Mouse (Mus musculus) liver, embryonic 11.5 days (tissue): ENCODE data around the gene Gp9. TPM values are rescaled to one million over a fixed set of nuclear protein-coding genes. Genes with fewer than 3 reads are reported as not detected.

Experiments
- ATAC-seq: fragments of 200-750 bp; cut with Nextera tagmentation; replicated peaks from 2 replicates; pipeline ENCODE4 v1.8.0; 2017; ENCODE audit warnings: moderate number of reproducible peaks, mild to moderate bottlenecking, moderate TSS enrichment, moderate library complexity; ENCODE audit not compliant: low FRiP score
- DNase-seq: peaks from one replicate; pipeline ENCODE4 v3.0.0-alpha.2; 2017; ENCODE audit warnings: low spot score
- H3K27ac ChIP-seq: fragments of 300-500 bp; sonication (generic); 2 replicates; pipeline ENCODE4 v1.5.1; 2014; ENCODE audit warnings: mild to moderate bottlenecking, low read depth, low read length, control low read depth
- H3K27me3 ChIP-seq: fragments of 300-500 bp; sonication (generic); replicated peaks from 2 replicates; pipeline ENCODE4 v1.6.1; 2014; ENCODE audit warnings: low read length, mixed read lengths; ENCODE audit not compliant: control insufficient read depth, insufficient read depth
- H3K36me3 ChIP-seq: fragments of 300-500 bp; sonication (generic); 2 replicates; pipeline ENCODE4 v1.6.1; 2014; ENCODE audit warnings: mild to moderate bottlenecking, low read length, moderate library complexity, mixed read lengths; ENCODE audit not compliant: control insufficient read depth, insufficient read depth
- H3K4me1 ChIP-seq: fragments of 300-500 bp; sonication (generic); replicated peaks from 2 replicates; pipeline ENCODE4 v1.6.1; 2014; ENCODE audit warnings: low read length, mixed read lengths; ENCODE audit not compliant: control insufficient read depth, insufficient read depth
- H3K4me2 ChIP-seq: fragments of 300-500 bp; sonication (generic); 2 replicates; pipeline ENCODE4 v1.6.1; 2014; ENCODE audit warnings: mild to moderate bottlenecking, control low read depth, moderate library complexity
- H3K4me3 ChIP-seq: fragments of 300-500 bp; sonication (generic); 2 replicates; pipeline ENCODE4 v1.5.1; 2014; ENCODE audit warnings: low read depth, low read length, control low read depth
- H3K9ac ChIP-seq: fragments of 300-500 bp; sonication (generic); 2 replicates; pipeline ENCODE4 v1.6.1; 2014; ENCODE audit warnings: low read depth, low read length, control low read depth
- H3K9me3 ChIP-seq: fragments of 300-500 bp; sonication (generic); 2 replicates; pipeline ENCODE4 v1.6.1; 2016; ENCODE audit warnings: low read length, inconsistent platforms, mixed read lengths; ENCODE audit not compliant: control insufficient read depth
- WGBS: fragments of 180-500 bp; shearing (Covaris S2); extraction: QIAGEN DNeasy Blood & Tissue Kit; methylation state at CpG from one replicate; pipeline ENCODE4 v1.1.7; 2014; 5-methylcytosine and 5-hydroxymethylcytosine counted together
- polyA plus RNA-seq: library from polyadenylated mRNA; unstranded; fragments of >200 nt; fragmentation: Nextera tagmentation; extraction: Ambion mirVana; gene quantifications from 2 replicates; pipeline ENCODE4 v1.2.1, GENCODE M21; 2014

Gp9 gene
- 37.2 and 37.3 TPM in 2 replicates for polyA plus RNA-seq

- H3K4me1 ChIP-seq = peaks cover 25% of the 10 kb centered on the region
- peak within 1 kb of the TSS; percentile 94 for H3K27ac ChIP-seq
- no peaks in the 10 kb centered on the region for H3K36me3 ChIP-seq
- no peak for ATAC-seq
- H3K4me2 ChIP-seq = peak within 1 kb of the TSS; percentile 51
- H3K9ac ChIP-seq = peak within 1 kb of the TSS; percentile 46
- no peak for DNase-seq
- H3K27me3 ChIP-seq = no peaks in the 10 kb centered on the region
- no peaks in the 10 kb centered on the region for H3K9me3 ChIP-seq
- peak within 1 kb of the TSS; percentile 18 for H3K4me3 ChIP-seq
- WGBS = 46% methylated on average over 2 of the region's 2 CpGs
Measured at GRCm38 (mm10) chr6:87777842-87778241, at the start of gene Gp9. Gp9 (plus strand) TSS chr6:87778072.

GRCm38 (mm10) chr6:87728102-87728501, 49.8 kb upstream of the Gp9 start:
- no peaks in the 10 kb centered on the region for H3K9me3 ChIP-seq
- 27% methylated on average over 3 of the region's 3 CpGs for WGBS
- peaks cover 43% of the 10 kb centered on the region for H3K27me3 ChIP-seq
- peaks cover 9% of the 10 kb centered on the region for H3K4me1 ChIP-seq
- H3K4me3 ChIP-seq = no peak overlapping the region
- ATAC-seq (0 out of 2 replicates have a peak, but pooled peaks have one; percentile 24), DNase-seq (no peak)
- no peak overlapping the region for H3K4me2 ChIP-seq
- H3K27ac ChIP-seq = no peak overlapping the region
- no peak overlapping the region for H3K9ac ChIP-seq
- H3K36me3 ChIP-seq = no peaks in the 10 kb centered on the region

- Histone ChIP-seq H3K36me3 (no peaks in the 10 kb centered on the region), H3K4me1 (peaks cover 12% of the 10 kb centered on the region), H3K4me3 (peak overlapping the region; percentile 57), H3K4me2 (peak overlapping the region; percentile 88), H3K9ac (no peak overlapping the region), H3K27me3 (peaks cover 57% of the 10 kb centered on the region), H3K9me3 (no peaks in the 10 kb centered on the region), H3K27ac (no peak overlapping the region)
- ATAC-seq (no peak), DNase-seq (no peak)
- WGBS = 22% methylated on average over 13 of the region's 13 CpGs
Measured at GRCm38 (mm10) chr6:87730141-87730540, 47.7 kb upstream of the Gp9 start.

GRCm38 (mm10) chr6:87730591-87731462, 47.0 kb upstream of the Gp9 start, which contains the start of gene Efcc1:
Efcc1 (plus strand) TSS chr6:87730869.
- H3K9ac ChIP-seq = peak within 1 kb of the TSS; percentile 39; the same call in 1 of the 2 replicates
- H3K4me1 ChIP-seq = peaks cover 12% of the 10 kb centered on the region
- DNase-seq = peak; percentile 51
- H3K27ac ChIP-seq = no peak within 1 kb of the TSS
- H3K9me3 ChIP-seq = no peaks in the 10 kb centered on the region
- peak within 1 kb of the TSS; percentile 88 for H3K4me2 ChIP-seq
- H3K27me3 ChIP-seq = peaks cover 61% of the 10 kb centered on the region
- ATAC-seq = peak; percentile 20; the same call in 1 of the 2 replicates
- H3K36me3 ChIP-seq = no peaks in the 10 kb centered on the region
- H3K4me3 ChIP-seq = peak within 1 kb of the TSS; percentile 57
- WGBS = 1% methylated on average over 88 of the region's 90 CpGs

GRCm38 (mm10) chr6:87731463-87732095, 46.3 kb upstream of the Gp9 start:
- peak; percentile 37; the same call in 1 of the 2 replicates for ATAC-seq

GRCm38 (mm10) chr6:87732151-87733011, 45.5 kb upstream of the Gp9 start:
- no peaks in the 10 kb centered on the region for H3K36me3 ChIP-seq
- H3K27me3 ChIP-seq = peaks cover 62% of the 10 kb centered on the region
- peak overlapping the region; percentile 45 for H3K4me3 ChIP-seq
- H3K4me1 ChIP-seq = peaks cover 12% of the 10 kb centered on the region
- WGBS = 6% methylated on average over 52 of the region's 53 CpGs
- ATAC-seq (no peak), DNase-seq (no peak)
- H3K9ac ChIP-seq = no peak overlapping the region
- H3K9me3 ChIP-seq = no peaks in the 10 kb centered on the region
- H3K4me2 ChIP-seq = peak overlapping the region; percentile 88
- no peak overlapping the region for H3K27ac ChIP-seq

More at GRCm38 (mm10) chr6:87731463-87732095, 46.3 kb upstream of the Gp9 start:
- H3K27ac ChIP-seq = no peak overlapping the region
- H3K9ac ChIP-seq = peak overlapping the region; percentile 39; the same call in 1 of the 2 replicates
- DNase-seq = no peak
- peak overlapping the region; percentile 88 for H3K4me2 ChIP-seq
- H3K9me3 ChIP-seq = no peaks in the 10 kb centered on the region
- no peaks in the 10 kb centered on the region for H3K36me3 ChIP-seq
- 5% methylated on average over 19 of the region's 19 CpGs for WGBS
- H3K27me3 ChIP-seq = peaks cover 62% of the 10 kb centered on the region
- peaks cover 12% of the 10 kb centered on the region for H3K4me1 ChIP-seq
- H3K4me3 ChIP-seq = peak overlapping the region; percentile 57

- no peak overlapping the region for H3K27ac ChIP-seq
- H3K27me3 ChIP-seq = peaks cover 60% of the 10 kb centered on the region
- no peak for DNase-seq
- H3K36me3 ChIP-seq = no peaks in the 10 kb centered on the region
- peak overlapping the region; percentile 88 for H3K4me2 ChIP-seq
- 43% methylated on average over 14 of the region's 14 CpGs for WGBS
- H3K9ac ChIP-seq = no peak overlapping the region
- no peaks in the 10 kb centered on the region for H3K9me3 ChIP-seq
- no peak overlapping the region; the same call in 1 of the 2 replicates for H3K4me3 ChIP-seq
- ATAC-seq = no peak
- peaks cover 18% of the 10 kb centered on the region for H3K4me1 ChIP-seq
Measured at GRCm38 (mm10) chr6:87733131-87733930, 44.5 kb upstream of the Gp9 start.
